Mouse (Mus musculus) lung, postnatal 36 days (tissue): ENCODE measurements around the gene Rps6kb2.

Source experiments
- DNase-seq: peaks from one replicate; pipeline ENCODE4 v3.0.0; 2022; ENCODE audit warnings: mixed read lengths

Rps6kb2 gene

GRCm38 (mm10) chr19:4187303-4187702, 24.1 kb upstream of the Rps6kb2 start:
- DNase-seq: no peak

- peak; percentile 44 for DNase-seq
Observed at GRCm38 (mm10) chr19:4184976-4185975, 22.1 kb upstream of the Rps6kb2 start.

- DNase-seq: no peak
Observed at GRCm38 (mm10) chr19:4183689-4184088, 20.5 kb upstream of the Rps6kb2 start.

GRCm38 (mm10) chr19:4181892-4182291, 18.7 kb upstream of the Rps6kb2 start:
- peak; percentile 87 for DNase-seq

- no peak for DNase-seq
Observed at GRCm38 (mm10) chr19:4180411-4180810, 17.3 kb upstream of the Rps6kb2 start.

- DNase-seq: peak; percentile 56
Observed at GRCm38 (mm10) chr19:4175368-4175947, 12.3 kb upstream of the Rps6kb2 start, which contains the start of gene Carns1. Carns1 (minus strand) TSS chr19:4175479.

- no peak for DNase-seq
Observed at GRCm38 (mm10) chr19:4172925-4173324, 9.8 kb upstream of the Rps6kb2 start.

- DNase-seq: peak; percentile 41
Observed at GRCm38 (mm10) chr19:4171393-4172290, 8.5 kb upstream of the Rps6kb2 start.

GRCm38 (mm10) chr19:4170723-4171392, 7.7 kb upstream of the Rps6kb2 start:
- no peak for DNase-seq

GRCm38 (mm10) chr19:4169810-4170209, 6.7 kb upstream of the Rps6kb2 start:
- no peak for DNase-seq

GRCm38 (mm10) chr19:4169378-4169784, 6.2 kb upstream of the Rps6kb2 start:
- DNase-seq: peak; percentile 99

- DNase-seq: no peak
Observed at GRCm38 (mm10) chr19:4166678-4167476, 3.7 kb upstream of the Rps6kb2 start.

- DNase-seq: no peak
Observed at GRCm38 (mm10) chr19:4164721-4165120, 1.6 kb upstream of the Rps6kb2 start.

- DNase-seq: no peak
Observed at GRCm38 (mm10) chr19:4164100-4164499, 946 bp upstream of the Rps6kb2 start.

GRCm38 (mm10) chr19:4163543-4163887, 361 bp upstream of the Rps6kb2 start:
- no peak for DNase-seq

- DNase-seq: no peak
Observed at GRCm38 (mm10) chr19:4159049-4159448, 4.1 kb downstream of the Rps6kb2 start.

- DNase-seq: no peak
Observed at GRCm38 (mm10) chr19:4156771-4157170, 6.4 kb downstream of the Rps6kb2 start.

GRCm38 (mm10) chr19:4156073-4156579, 7.0 kb downstream of the Rps6kb2 start:
- no peak for DNase-seq

- no peak for DNase-seq
Observed at GRCm38 (mm10) chr19:4155223-4156072, 7.7 kb downstream of the Rps6kb2 start.
